Mouse (Mus musculus) urinary bladder, postnatal 25 days (tissue): Measurements from ENCODE around the gene Tmem182.

ENCODE experiments used
- DNase-seq: peaks from one replicate; pipeline ENCODE4 v3.0.0; 2022; ENCODE audit warnings: low spot score

The Tmem182 gene

DNA sequence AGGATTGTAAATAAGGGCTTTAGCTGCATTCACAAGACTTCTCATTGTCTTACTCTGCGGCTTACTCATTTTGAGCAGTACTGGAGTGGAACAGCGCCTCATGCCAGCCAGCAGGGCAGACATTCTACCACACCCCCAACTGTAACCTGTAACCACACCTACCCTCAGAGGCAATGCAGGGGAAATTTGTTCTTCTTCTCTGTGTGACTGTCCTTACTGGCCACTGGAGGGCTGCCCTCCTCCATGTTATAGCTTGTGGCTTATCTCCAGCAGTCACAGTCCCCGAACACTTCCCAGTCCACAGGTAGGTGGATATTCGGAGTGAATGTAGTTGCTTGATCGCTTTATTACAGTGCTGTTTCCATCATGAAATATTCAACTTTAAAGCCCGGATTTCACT is 59.6 kb downstream of the Tmem182 start:
- no peak for DNase-seq

DNA sequence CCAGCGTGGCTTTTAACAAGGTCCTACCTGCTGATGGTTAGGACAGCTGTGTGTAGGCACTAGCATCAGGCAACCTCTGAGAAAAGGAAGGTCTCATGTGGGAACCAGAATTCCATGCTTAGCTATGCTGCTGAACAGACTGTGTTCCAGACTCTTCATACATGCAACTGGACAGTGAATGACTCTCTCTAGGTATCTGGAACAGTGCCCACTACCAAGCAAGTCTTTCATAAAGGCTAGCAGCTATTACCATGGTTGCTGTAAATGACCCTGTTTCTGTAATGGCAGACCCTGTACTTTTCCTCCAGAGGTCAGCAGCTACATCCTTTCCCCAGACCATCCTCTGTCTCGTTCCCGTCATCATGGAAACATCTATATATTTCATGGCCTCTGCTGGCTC is 61.7 kb downstream of the Tmem182 start:
- DNase-seq: no peak

DNA sequence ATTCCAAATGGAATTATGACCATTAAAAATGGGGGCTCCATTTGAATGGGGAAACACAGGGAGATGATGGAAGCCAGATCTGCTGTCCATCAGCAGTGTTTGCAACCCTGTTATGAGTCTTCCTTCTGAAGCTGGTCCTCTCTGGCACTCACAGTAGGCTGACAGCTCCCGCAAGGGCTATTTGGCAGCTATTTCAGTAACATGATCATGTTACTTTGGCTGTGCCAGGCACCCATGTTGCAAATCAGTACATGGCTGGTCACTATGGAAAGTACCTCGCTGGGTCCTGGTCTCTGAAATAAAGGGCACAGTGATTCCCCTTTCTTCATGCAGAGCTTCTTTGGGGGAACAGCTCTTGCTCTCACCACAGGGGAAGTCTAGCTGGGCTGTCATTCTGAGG is 62.2 kb downstream of the Tmem182 start:
- DNase-seq: no peak

DNA sequence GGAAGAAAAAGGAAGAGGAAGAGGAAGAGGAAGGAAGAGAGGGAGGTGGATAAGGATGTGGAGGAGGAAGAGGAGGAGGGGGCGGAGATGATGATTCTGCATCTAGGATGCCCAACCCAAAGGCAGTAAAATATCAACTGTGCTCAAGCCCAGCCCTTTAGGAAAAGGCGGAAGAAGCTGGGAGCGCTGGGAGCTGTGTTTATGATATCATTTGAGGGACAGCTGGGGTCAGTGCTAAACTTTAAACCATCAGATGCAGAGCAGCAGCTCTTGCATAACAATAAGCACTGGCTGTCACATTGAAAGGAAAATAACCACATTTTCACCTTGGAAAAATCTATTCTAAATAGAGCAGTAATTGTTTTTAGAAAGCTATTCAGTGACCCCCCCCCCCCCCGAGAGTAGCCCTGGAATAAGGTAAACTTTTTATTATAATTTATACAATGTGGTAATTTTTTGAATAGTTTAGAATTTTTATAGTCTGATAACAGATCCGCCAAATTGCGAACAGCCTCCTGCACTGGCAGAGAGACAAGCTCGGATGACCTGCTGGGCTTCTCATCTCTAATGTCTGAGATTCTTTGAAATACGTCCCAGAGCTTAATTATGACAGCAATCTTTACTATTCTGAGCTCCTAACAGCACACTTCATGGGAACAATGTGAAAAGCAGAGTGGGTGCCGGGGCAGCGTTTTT is 68.5 kb downstream of the Tmem182 start:
- no peak for DNase-seq

DNA sequence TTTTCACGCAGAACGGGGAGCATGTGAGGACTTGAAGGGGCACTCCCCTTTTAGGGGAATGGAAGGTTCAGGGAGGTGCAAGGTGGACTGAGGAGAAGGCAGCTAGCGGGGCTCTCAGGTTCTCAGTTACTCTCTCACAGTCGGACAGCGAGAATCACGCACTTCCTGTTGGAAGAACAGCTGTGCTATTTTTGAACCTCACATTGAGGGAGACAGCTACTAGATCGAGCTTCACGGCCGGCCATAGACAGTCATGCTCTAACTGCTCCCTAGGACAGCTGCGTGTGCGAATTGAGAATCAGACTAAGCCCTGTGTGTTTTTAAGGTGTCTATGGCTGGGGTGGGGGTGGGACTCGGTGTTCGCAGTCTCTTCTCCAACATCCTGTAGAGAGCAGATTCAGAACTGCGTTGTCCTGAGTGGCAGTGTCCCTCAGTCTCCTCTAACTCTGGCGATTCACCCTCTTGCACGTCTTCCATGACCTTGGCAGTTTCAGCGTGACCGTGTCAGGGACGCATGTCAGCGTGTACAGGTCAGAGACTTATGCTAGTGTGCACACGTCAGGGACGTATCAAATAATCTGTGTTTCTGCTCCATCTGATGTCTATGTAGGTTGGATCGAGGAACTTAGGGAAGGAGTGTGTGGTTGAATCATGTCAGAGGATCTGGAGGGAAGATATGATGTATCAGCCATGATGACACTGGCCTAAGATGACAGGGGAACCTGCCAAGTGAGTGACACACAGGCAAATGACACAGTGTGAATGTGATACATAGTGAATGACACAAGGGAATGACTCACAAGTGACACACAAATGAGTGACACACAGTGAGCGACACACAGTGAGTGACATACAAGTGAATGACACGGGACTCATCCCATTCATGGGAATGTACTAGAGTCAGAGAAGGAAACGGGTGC is 69.3 kb downstream of the Tmem182 start:
- DNase-seq: no peak

DNA sequence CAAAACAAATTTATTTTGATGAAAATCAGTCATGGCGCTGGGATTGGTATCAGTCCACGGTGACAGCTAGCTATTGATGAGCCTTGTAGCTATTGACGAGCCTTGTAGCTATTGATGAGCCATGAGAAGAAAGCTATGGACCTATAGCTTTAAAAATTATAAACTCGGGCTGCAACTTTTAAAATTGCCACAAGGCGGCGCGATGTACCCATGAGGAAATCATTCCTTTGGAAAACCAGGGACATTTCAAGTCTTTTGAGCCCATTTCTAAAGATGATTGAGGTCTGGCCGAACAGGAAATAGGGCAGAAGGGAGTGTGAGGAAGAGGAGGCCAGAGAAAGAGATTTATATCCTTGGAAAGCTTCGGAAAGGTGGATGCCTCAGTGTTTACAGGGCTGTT is 73.7 kb downstream of the Tmem182 start:
- no peak for DNase-seq

DNA sequence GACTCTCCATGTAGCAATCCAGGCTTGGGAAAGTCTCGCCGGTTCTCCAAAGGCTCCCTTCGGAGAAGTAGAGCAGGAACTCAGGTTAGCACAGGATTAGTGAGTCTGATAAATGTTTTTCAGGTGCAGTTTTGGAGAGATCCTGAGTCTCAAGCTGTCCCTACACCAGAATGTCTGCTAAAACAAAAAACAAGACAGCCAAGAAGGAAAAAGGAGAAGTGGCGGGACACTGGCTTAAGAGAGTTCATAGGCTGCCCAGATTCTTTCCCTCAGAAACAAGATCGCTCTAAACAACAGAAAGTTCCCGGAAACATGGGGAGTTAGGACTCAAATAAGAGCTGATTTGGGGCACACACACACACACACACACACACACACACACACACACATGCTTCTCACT is 74.1 kb downstream of the Tmem182 start:
- no peak for DNase-seq

DNA sequence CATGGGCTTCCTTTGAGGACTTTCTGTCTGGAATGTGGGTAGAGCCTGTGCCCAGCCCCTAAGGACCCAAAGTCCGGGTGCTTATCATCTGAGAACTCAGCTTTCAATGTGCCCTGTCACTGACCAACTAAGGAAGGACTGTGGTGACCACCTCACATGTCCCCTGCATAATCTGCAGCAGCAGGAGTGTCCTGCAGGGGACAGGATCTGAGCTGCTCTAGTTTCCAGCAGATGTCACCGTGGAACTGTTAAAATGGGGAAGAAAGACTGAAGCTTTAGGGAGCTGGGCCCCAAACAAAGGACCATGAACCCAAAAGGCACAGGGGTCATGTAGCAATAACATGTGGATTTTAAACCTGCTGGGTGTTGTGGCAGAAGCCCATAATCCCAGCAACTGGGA is 75.1 kb downstream of the Tmem182 start:
- DNase-seq: no peak

DNA sequence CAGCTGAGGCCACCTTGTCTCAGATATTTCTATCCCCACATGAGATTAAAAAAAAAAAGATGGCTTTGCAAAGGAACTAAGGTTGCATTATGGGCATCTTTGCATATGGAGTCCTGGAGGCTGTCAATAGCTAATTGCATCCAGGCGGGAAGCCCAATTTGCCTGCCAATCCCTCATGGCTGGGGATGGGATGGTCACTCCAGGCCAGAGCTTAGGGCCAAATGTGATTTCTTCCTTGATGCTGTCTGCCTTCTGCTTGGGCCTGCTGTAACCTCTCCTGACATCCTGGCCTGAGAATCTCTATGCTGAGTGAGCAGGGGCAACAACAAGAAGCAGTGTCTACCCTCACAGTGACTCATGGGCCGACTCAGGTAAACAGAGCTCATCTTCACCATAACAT is 78.5 kb downstream of the Tmem182 start:
- no peak for DNase-seq

DNA sequence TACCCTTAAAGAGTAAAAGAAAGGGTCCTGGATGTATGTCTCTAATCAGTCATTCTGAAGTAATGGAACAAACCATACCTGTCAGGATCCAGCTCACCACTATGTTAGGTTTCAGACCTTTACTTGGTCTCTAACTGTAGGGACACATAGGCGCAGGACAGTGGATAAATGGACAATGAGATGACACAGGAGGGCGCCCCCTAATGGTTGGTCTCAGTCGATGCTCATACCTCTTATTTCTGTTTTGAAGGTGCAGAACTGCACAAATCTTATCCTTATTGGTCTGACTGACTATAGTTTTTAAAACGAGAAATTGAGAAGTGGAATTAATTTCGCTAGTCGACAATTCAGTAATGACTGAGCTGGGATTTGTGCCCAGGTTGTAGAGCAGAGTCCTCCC is 79.5 kb downstream of the Tmem182 start:
- no peak for DNase-seq

DNA sequence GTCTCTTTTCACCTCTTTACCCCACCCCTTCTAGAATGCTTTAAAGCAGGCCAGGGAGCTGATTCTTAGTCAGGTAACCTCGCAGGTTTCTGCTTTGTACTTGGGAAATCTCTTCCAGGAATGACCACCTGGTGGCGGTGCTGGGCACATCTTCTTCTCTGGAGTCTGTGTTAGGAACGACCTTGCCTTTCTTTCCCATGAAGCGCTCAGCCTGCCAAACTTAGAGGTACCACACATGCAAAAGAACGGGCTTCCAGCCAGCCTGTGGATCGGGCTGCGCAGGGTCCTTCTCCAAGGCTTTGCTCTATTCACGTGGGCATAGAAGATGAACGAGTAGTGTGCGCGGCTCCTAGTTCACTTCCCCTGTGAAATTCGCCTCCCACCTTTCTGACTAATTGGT is 82.3 kb downstream of the Tmem182 start:
- peak; percentile 11 for DNase-seq

DNA sequence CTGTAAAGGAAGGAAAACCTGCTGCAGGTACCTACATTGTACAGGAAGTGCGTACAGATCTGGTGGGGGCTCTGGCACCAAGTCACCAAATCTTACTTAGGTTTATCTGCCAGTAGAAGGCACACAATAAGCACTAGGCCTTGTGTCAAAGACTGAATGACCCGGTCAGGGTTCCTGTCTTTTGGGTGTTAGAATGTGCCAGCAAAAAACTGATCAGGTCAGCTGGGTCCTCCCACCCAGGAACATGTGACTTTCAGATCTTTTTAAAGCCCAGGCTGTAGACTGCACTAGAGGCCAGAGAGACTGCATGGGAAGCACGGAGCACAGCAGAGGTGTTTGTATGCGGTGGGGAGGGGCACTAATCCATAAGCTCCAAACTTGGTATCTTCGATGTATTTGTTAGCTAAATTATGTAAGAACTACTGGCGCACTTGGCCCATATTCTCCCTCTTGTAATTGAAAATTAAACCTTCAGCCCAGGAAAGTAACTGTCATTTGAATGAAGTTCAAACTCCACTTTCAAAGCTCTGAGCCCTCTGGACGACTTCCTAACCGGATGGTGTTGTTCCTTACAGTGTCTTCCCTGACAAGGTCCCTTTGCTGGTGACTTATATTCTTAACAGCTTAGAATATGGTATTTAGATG is 83.1 kb downstream of the Tmem182 start:
- DNase-seq: no peak

DNA sequence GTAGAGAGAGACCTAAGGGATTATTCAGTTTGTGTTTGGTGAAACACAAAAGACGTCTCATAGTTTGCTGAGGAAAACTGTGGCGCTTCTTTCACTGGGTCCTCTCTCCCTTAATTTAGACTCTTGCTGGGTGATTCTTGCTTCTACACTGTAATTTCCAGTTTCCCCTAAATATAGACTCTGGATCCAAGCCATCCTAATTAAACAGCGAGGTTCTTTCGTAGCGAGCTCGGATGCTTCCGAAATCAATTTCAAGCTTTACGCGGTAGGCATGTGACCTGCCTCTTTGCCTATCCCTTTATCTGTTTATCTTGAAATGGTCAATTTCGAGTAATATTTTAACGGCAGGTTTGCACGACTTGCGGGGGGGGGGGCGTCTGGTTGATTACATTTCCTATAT is 84.2 kb downstream of the Tmem182 start:
- no peak for DNase-seq

DNA sequence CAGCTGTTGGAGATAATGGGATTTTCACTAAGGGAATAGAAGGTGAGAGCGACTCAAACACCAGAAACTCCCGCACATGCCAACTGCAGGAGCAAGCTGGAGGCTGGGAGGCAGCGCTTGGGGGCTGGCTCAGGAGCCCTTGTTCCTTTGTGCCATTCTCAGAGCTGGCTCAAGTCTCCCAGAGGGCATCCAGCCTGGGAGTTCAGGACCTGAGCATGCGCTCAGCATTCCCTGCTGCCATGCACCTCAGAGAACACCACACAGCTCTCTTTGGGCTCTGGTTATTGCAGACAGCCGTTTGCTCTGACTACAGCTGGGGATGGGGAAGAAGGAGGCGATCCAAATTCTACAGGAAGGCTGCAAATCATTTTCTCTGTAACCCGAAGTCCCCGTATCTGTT is 84.8 kb downstream of the Tmem182 start:
- DNase-seq: no peak

DNA sequence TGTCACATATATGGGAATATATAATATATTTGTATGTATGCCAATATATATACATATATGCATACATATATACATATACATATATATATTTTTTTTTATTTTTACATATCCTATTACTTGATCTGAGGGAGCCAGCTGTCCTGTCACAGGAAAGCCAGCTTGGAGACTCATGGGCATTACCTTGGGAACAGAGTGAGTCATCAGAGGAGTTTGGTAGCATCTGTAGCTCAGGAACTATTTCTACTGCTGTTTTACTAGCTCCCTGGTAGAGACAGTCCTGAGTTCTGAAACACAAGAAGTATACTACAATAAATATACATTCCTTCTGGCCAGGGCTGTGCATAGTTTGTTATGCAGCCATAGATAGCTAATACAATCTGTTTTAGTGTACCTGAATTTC is 98.3 kb downstream of the Tmem182 start:
- DNase-seq: no peak
